19 mouse cellular contexts compared by ENCODE assay signal in genomic region chr7:98777304-98777849, GRCm38 (mm10). TPM values are rescaled to one million over a fixed set of nuclear protein-coding genes. Genes with fewer than 3 reads are reported as not detected.
DNase-seq lines count a peak whose midpoint lies in the region; ATAC-seq and TF ChIP-seq lines count a peak whose summit lies in the region.
"Had no signal": no experiment of that assay in that cellular context is flagged by ENCODE, and none has a peak within 500 bp of the region (broad histone marks: within the 10 kb centered on the region; RNA-seq: fewer than 3 reads in every experiment).

No protein-coding gene starts in this region.

- peak; percentile 25; the same call in 1 of the 2 replicates for TF ChIP-seq CTCF in lung, embryonic 14.5 days (IDR thresholded peaks at IDR 0.05; ENCODE audit: low read depth)
- TF ChIP-seq CTCF in intestine, postnatal 0 days (IDR thresholded peaks at IDR 0.05; ENCODE audit: low read depth) = no peak

- no peak overlapping the region for H3K4me2 ChIP-seq in kidney, embryonic 15.5 days
- no peak overlapping the region for H3K4me2 ChIP-seq in lung, embryonic 14.5 days
- no peak overlapping the region for H3K4me2 ChIP-seq in intestine, embryonic 15.5 days (replicated peaks)
- no peak overlapping the region for H3K4me2 ChIP-seq in intestine, postnatal 0 days (replicated peaks; ENCODE audit: low read depth)
- H3K4me2 ChIP-seq: embryonic facial prominence, embryonic 12.5 days; forebrain, embryonic 13.5 days; liver, embryonic 15.5 days; midbrain, embryonic 15.5 days had no signal

- peak overlapping the region; percentile 54 for H3K27ac ChIP-seq in kidney, embryonic 15.5 days
- peak overlapping the region; percentile 76 for H3K27ac ChIP-seq in lung, embryonic 14.5 days (ENCODE audit: low read depth)
- no peak overlapping the region for H3K27ac ChIP-seq in intestine, embryonic 15.5 days
- no peak overlapping the region for H3K27ac ChIP-seq in intestine, postnatal 0 days (ENCODE audit: low read depth, low read length)
- H3K27ac ChIP-seq: embryonic facial prominence, embryonic 12.5 days; forebrain, embryonic 13.5 days; left cerebral cortex, adult 2 months; liver, embryonic 15.5 days; midbrain, embryonic 15.5 days had no signal

- H3K9me3 ChIP-seq in kidney, embryonic 15.5 days (replicated peaks) = no peaks in the 10 kb centered on the region
- H3K9me3 ChIP-seq in lung, embryonic 14.5 days (ENCODE audit: low read depth, low read length) = no peaks in the 10 kb centered on the region
- H3K9me3 ChIP-seq in intestine, embryonic 15.5 days = no peaks in the 10 kb centered on the region
- H3K9me3 ChIP-seq in intestine, postnatal 0 days (ENCODE audit: control insufficient read depth) = no peaks in the 10 kb centered on the region
- H3K9me3 ChIP-seq: embryonic facial prominence, embryonic 12.5 days; forebrain, embryonic 13.5 days; liver, embryonic 15.5 days; midbrain, embryonic 15.5 days had no signal

- no peak for DNase-seq in kidney, adult 11 months
- peak; percentile 74 for DNase-seq in lung, embryonic 14.5 days
- no peak for DNase-seq in lung, postnatal 25 days (ENCODE audit: low spot score)
- no peak for DNase-seq in embryo, embryonic 10.5 days (ENCODE audit: low spot score)
- DNase-seq: cerebellum, adult 8-10 months; gastrocnemius, postnatal 10 days; heart, postnatal 36 days; layer of hippocampus, adult 9-11 months; left cerebral cortex, postnatal 4 days; retina, postnatal 1 day had no signal

- no peak overlapping the region for H3K9ac ChIP-seq in kidney, embryonic 15.5 days
- peak overlapping the region; percentile 13; the same call in 1 of the 2 replicates for H3K9ac ChIP-seq in lung, embryonic 14.5 days
- no peak overlapping the region for H3K9ac ChIP-seq in intestine, embryonic 15.5 days
- H3K9ac ChIP-seq in intestine, postnatal 0 days (ENCODE audit: low read depth, low read length) = no peak overlapping the region
- H3K9ac ChIP-seq: embryonic facial prominence, embryonic 12.5 days; forebrain, embryonic 13.5 days; liver, embryonic 15.5 days; midbrain, embryonic 15.5 days had no signal

- no peak overlapping the region for H3K4me3 ChIP-seq in kidney, embryonic 15.5 days (replicated peaks)
- H3K4me3 ChIP-seq in lung, embryonic 14.5 days (ENCODE audit: low read depth, low read length) = no peak overlapping the region
- no peak overlapping the region for H3K4me3 ChIP-seq in intestine, embryonic 15.5 days (replicated peaks)
- no peak overlapping the region for H3K4me3 ChIP-seq in intestine, postnatal 0 days (ENCODE audit: low read depth, low read length)
- H3K4me3 ChIP-seq: embryonic facial prominence, embryonic 12.5 days; erythroblast, embryonic 14.5 days; forebrain, embryonic 13.5 days; left cerebral cortex, adult 2 months; liver, embryonic 15.5 days; midbrain, embryonic 15.5 days had no signal

- peaks cover 32% of the 10 kb centered on the region for H3K27me3 ChIP-seq in kidney, embryonic 15.5 days
- no peaks in the 10 kb centered on the region for H3K27me3 ChIP-seq in lung, embryonic 14.5 days (ENCODE audit: insufficient read depth, low read length)
- H3K27me3 ChIP-seq in intestine, embryonic 15.5 days (replicated peaks) = no peaks in the 10 kb centered on the region
- no peaks in the 10 kb centered on the region for H3K27me3 ChIP-seq in intestine, postnatal 0 days (replicated peaks; ENCODE audit: control insufficient read depth, insufficient read depth, low read length)
- H3K27me3 ChIP-seq: embryonic facial prominence, embryonic 12.5 days; midbrain, embryonic 15.5 days had no signal

- peak; percentile 80 for ATAC-seq in kidney, embryonic 15.5 days (replicated peaks; ENCODE audit: low FRiP score)
- ATAC-seq in lung, embryonic 14.5 days (ENCODE audit: insufficient read depth) = peak; percentile 87
- ATAC-seq in intestine, embryonic 15.5 days = peak; percentile 44
- peak; percentile 25; the same call in 1 of the 2 replicates for ATAC-seq in intestine, postnatal 0 days
- ATAC-seq: forebrain, embryonic 13.5 days; midbrain, embryonic 15.5 days had no signal

- no peaks in the 10 kb centered on the region for H3K36me3 ChIP-seq in kidney, embryonic 15.5 days
- H3K36me3 ChIP-seq in lung, embryonic 14.5 days (ENCODE audit: insufficient read depth) = no peaks in the 10 kb centered on the region
- no peaks in the 10 kb centered on the region for H3K36me3 ChIP-seq in intestine, embryonic 15.5 days
- H3K36me3 ChIP-seq in intestine, postnatal 0 days (ENCODE audit: control insufficient read depth, insufficient read depth) = no peaks in the 10 kb centered on the region
- H3K36me3 ChIP-seq: embryonic facial prominence, embryonic 12.5 days; liver, embryonic 15.5 days; midbrain, embryonic 15.5 days had no signal

- WGBS in kidney, embryonic 15.5 days = 32% methylated on average over 3 of the region's 3 CpGs
- WGBS in lung, embryonic 14.5 days = 58% methylated on average over 3 of the region's 3 CpGs
- 59% methylated on average over 3 of the region's 3 CpGs for whole genome bisulfite sequencing in intestine, embryonic 15.5 days
- 56% methylated on average over 3 of the region's 3 CpGs for WGBS in intestine, postnatal 0 days

- peaks cover 33% of the 10 kb centered on the region for H3K4me1 ChIP-seq in kidney, embryonic 15.5 days
- peaks cover 13% of the 10 kb centered on the region for H3K4me1 ChIP-seq in lung, embryonic 14.5 days (ENCODE audit: insufficient read depth)
- H3K4me1 ChIP-seq in intestine, embryonic 15.5 days (replicated peaks) = peaks cover 9% of the 10 kb centered on the region; the same call in 1 of the 2 replicates
- no peaks in the 10 kb centered on the region for H3K4me1 ChIP-seq in intestine, postnatal 0 days (replicated peaks; ENCODE audit: control insufficient read depth, insufficient read depth, low read length)
- H3K4me1 ChIP-seq: forebrain, embryonic 13.5 days; liver, embryonic 15.5 days; midbrain, embryonic 15.5 days had no signal

RNA-seq across cellular contexts. Expression of gene Wnt11, which starts 57.5 kb away (rescaled TPM):
- 35.5 and 36.9 TPM in 2 replicates for polyA plus RNA-seq in kidney, embryonic 15.5 days (2015; fragmentation: Nextera tagmentation; extraction: Ambion mirVana)
- polyA plus RNA-seq in lung, embryonic 14.5 days (2014; fragmentation: Nextera tagmentation; extraction: Ambion mirVana) = 21.4 and 21.5 TPM in 2 replicates
- 1.7 and 1.8 TPM in 2 replicates for polyA plus RNA-seq in intestine, embryonic 15.5 days (2015; fragmentation: Nextera tagmentation; extraction: Ambion mirVana)
- 0.80 and 1.1 TPM in 2 replicates for polyA plus RNA-seq in intestine, postnatal 0 days (2015; fragmentation: Nextera tagmentation; extraction: Ambion mirVana)
- polyA plus RNA-seq: erythroblast, embryonic 14.5 days had no signal

Comparison
In these comparisons a context has a peak if more than half of its experiments do, and no peak if none do; other contexts are left out.
1. ATAC-seq: peak in every context shown above with its lines; median percentile 87 in lung, embryonic 14.5 days; 80 in kidney, embryonic 15.5 days; 44 in intestine, embryonic 15.5 days; 25 in intestine, postnatal 0 days.
2. H3K27ac ChIP-seq: peak in kidney, embryonic 15.5 days (single experiment) and lung, embryonic 14.5 days (single experiment); none in intestine, embryonic 15.5 days (single experiment) and intestine, postnatal 0 days (single experiment).